Mouse (Mus musculus): ENCODE data around the gene Ap2a1. TPM values are rescaled to one million over a fixed set of nuclear protein-coding genes. Genes with fewer than 3 reads are reported as not detected.

The Ap2a1 gene
- total RNA-seq, 2 experiments from 2014 or later, result 37.1 to 104 TPM

DNA sequence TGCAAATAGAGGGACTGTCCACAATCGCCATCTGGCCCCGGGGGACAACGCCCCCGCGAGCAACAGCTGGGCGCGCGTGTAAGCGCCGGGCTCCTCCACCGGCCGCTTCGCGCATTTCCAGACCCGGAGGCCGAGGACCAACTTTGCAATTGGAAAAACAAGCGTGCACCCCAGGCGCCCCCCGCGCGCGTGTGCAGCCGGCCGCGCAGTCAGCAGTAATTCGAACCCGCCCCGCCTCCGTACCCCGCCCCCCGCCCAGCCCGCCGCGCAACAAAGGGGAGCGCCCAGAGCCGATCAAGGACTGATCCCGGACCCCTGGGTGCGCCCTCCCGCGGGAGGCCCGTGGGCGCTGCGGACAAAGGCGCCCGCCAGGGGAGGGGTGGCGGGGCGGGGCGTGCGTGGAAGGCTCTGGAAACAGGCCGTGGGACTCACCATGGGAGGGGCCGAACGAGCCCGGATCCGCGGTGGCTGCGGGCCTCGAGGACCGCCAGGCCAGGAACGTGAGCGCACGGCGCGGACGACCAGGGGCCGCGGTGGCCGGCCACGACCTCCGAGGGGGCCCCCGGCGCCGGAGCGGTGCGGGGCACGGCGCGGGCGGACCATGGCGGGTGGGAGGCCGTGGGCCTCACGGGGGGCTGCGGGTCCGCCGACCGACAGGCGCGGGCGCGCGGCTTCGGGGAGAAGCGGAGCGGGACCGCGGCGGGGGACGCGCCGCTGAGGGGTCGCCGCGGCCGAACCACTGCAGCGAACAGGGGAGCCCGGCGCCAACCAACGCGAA is 60.2 kb downstream of the Ap2a1 start:
- no peak for ATAC-seq (replicated peaks; ENCODE audit: low FRiP score, low TSS enrichment, poor library complexity, severe bottlenecking)

DNA sequence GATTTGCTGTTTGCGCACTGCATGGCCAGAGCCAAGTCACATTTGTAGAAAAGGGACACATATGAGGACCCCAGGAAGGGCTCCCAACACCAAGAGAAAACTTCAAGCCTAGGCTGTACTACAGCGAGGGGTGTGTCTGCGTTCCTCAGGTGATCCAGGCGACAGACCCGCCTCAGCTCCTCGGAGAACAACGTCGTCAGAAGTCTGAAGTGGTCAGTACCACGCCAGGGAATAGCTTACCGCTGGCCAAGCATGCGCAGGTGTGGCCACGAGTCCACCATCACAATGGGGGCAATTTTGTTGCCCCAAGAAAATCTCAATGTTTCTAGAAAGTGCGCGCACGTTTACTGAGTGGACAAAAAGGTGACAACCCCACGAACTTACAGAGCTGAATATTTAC is 60.8 kb downstream of the Ap2a1 start:
- ATAC-seq (replicated peaks; ENCODE audit: low FRiP score, low TSS enrichment, poor library complexity, severe bottlenecking), result no peak

DNA sequence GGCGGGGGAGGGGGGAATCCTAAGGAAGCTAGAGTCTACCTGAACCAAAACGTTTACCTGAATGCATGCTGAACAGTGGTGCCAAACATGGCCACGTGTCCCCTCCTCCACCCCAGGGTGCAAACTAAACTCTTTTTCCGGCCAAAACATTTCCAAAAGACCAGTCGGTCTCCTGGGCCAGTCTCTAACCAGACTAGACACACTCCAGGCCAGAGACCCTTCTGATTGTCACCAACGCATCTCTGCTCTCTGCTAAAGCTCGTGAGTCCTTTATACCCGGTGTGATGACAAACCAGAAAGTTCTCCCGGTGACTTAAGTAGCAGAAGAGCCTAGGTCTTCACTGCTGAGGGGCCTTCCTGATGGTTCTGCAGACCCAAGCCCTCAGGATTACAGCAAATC is 61.5 kb downstream of the Ap2a1 start:
- no peak for ATAC-seq (replicated peaks; ENCODE audit: low FRiP score, low TSS enrichment, poor library complexity, severe bottlenecking)

DNA sequence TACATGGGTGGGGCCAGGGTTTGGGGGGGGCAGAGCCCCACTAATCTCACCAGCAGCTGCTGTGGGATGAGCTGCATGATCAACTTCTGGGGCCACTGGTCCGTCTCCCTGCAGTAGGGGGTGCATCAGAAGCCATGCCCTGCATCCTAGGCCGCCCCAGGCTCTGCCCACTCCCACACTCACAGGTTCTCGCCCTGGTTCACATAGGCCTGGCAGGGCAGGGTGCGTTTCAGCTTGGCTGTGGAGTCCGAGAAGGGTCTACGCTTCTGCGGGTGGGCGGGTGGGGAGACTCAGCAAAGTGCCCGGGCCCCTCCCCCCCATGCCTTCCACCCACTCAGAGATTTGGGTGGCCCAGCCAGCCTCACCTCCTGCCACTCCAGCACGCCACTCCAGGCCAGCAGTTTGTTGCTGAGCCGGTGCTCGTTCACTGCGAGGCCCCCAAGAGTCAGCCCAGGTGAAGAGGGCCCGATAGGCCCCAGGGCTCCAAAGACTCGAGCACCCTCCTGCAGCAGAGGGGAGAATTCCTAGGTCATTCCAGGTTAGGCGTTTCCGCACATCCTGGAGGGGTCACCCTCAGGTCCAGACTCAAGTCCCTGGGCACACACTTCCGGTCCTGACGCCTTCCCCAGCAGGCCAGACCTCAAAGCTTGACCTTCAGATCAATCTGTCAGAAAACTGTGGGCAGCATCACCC is 62.1 kb downstream of the Ap2a1 start:
- no peak for ATAC-seq (replicated peaks; ENCODE audit: low FRiP score, low TSS enrichment, poor library complexity, severe bottlenecking)

DNA sequence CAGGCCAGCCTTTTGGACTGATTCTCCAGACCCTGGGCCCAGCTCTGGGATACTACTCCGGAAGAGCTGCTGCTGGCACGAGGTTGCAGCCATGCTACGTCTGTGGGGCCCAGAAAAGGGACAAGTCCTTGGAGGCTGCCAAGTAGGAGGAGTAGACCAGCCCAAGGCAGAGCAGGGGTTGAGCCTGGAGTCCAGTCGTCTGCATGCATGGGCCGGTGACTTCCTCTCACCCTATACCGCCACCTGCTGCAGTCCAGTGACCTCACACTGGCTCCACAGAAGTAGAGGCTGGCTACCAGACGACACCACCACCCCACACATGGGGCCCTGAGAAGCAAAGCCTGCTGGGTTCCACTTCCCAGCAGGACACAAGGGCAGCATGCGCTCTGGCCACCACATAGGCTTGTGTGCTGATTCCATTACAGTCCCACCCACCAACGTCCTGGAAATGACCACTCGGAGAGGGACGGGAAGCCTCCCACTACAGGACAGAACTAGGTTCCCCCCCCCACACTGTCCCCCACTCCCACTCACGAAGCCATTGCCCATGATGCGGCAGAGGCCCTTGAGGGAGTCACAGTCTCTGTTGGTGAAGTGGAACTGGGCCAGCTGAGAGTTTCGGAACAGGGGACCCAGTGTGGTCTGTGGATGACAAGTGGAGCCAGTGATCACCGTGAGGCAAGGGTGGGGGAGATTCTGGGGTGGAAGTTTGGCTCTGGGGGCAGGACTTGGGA is 62.9 kb downstream of the Ap2a1 start:
- peak; percentile 22 for ATAC-seq (replicated peaks; ENCODE audit: low FRiP score, low TSS enrichment, poor library complexity, severe bottlenecking)

DNA sequence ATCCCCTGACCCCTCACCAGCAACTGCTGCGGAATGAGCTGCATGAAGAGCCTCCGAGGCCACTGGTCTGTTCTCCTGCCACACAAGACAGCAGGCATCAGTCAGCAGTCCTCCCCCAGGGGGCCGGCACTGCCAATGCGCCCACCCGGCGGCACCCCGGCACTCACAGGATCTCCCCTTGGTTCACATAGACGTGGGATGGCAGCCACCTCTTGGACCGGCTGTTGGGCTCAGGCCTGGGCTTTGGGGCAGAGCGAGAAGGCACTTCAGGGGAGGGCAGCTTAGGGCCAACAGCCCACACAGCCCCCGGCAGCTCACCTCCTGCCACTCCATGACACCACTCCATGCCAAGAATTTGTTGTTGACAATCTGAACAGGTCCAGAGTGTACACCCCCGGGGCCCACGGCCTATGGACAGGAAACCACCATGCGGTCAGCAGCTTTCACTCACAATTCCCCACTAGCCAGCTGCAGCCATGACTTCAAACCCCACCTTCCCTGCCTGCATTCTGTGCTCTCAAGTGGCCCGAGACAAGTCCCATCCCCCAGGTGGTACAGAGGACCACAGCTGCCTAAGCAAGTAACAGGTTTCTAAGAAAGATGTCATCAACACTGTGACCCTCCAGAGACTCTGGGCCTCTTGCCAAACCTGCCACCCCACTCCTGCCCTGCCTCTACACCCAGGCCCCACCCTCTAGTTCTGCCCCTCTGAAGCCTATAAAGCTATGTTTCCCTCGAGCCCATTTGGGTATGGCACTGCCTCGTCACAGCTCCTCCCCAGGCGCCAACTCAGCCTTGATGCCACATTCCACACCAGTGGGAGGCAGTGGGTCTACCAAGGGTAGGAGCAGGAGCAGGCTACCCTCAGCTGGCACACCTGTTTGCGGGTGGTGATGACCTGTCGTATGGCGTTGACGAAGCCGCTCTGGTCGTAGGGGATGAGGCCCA is 64.4 kb downstream of the Ap2a1 start:
- 0 out of 2 replicates have a peak, but pooled peaks have one; percentile 15 for ATAC-seq (replicated peaks; ENCODE audit: low FRiP score, low TSS enrichment, poor library complexity, severe bottlenecking)

DNA sequence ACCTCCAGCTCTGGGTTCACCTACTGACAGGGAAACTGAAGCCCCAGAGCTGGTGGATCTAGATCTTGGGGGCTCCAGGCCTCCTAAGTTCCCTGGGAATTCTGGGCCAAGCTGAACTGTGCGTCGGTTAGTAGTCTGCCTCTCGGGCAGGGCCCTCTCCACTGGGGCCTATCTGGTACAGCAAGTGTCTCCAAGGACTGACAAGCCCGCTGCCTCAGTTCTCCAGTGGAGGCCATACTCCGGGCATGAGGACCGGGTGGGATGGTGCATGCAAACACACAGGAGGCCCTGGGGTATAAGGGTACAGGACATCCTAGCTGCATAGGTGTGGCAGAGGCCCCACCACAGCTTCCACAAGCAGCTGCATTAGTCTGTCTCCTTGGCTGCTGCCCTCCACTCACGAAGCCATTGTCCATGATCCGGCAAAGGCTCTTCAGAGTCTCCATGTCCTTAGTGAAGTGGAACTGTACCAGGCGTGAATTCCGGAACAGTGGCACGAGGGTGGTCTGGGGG is 65.3 kb downstream of the Ap2a1 start:
- no peak for ATAC-seq (replicated peaks; ENCODE audit: low FRiP score, low TSS enrichment, poor library complexity, severe bottlenecking)

DNA sequence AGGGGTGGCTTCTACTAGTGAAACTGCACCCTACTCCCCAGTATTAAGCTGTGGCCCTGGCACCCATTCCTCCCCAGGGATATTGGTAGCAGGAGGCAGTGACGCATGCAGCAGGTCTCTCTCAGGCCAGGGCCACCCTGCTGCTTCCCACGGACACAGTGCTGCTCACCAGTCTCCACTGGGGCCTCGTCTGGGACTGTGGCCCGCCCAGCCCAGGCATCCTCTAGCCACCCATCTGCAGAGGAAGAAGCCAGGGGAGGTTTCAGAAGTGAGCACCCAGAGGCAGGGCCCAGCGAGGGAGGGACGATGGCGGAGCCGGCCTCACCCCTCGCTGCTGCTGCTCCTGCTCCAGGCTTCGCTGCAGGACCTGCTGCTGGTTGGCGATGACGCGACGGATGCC is 66.1 kb downstream of the Ap2a1 start:
- ATAC-seq (replicated peaks; ENCODE audit: low FRiP score, low TSS enrichment, poor library complexity, severe bottlenecking), result no peak

DNA sequence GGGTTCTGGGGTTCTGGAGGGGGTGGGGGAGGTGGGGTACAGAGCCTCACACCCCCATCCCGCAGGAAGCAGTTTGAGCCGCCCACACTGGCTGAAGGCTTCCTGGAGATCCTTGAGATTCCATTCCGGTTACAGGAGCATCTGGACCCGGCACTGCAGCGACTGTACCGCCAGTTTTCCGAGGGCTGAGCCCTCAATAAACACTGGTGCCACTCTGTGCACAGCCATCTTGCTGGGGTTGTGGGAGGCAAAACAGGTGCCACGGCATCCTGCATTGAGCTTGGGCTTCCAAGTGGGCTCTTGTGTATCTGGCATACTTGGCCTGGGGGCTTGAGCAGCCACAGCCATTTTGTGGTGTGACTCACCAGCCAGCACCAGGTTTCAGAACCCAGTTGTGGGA is 66.9 kb downstream of the Ap2a1 start:
- no peak for ATAC-seq (replicated peaks; ENCODE audit: low FRiP score, low TSS enrichment, poor library complexity, severe bottlenecking)

DNA sequence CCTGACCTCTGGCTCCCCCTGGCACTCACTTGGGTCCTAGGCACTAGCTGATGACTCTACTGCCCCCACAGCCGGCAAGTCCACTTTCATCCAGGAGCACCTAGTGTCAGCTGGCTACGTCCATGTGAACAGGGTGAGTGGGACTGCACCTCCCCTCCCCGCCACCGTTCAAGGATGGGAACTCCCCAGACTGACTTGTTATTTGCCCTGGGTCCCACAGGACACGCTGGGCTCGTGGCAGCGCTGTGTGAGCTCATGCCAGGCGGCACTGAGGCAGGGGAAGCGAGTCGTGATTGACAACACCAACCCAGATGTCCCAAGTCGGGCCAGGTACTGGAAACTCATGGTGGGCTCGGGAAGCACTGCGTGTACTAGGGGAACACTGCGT is 67.9 kb downstream of the Ap2a1 start:
- ATAC-seq (replicated peaks; ENCODE audit: low FRiP score, low TSS enrichment, poor library complexity, severe bottlenecking), result no peak

DNA sequence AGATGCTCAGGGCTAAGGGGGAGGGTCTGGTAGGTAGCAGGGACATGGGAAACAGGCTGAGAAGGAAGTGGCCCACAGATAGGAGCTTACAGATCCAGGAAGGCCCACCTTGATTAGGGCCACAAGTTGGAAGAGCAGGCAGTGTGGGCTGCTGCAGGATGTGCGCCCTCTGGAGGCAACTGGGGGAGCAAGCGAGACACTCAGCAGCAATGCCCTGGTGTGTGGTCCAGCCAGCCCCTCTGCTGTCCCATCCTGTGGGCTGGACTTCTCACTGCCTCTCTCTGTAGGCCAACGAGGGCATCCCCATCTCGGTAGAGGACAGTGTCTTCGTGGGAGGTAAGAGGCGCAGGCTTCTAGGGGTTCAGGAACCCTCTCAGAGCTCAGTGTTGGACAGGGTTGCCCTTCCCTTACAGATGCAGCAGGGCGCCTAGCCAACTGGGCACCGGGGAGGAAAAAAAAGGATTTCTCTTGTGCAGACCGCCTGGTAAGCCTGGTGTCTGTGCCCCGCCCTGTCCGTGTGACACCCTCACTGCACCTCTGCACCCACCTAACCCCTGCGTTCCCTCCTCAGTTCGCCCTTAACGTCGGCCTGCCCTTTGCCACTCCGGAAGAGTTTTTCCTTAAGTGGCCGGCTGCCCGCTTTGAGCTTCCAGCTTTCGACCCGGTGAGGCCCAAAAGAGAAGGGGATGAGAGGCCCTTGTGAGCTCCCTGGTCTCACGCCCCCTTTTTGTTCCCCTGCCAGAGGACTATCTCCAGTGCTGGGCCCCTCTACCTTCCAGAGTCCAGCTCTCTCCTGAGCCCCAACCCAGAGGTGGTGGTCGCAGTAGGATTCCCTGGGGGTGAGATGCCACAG is 68.5 kb downstream of the Ap2a1 start:
- ATAC-seq (replicated peaks; ENCODE audit: low FRiP score, low TSS enrichment, poor library complexity, severe bottlenecking), result peak; percentile 34; the same call in 1 of the 2 replicates

DNA sequence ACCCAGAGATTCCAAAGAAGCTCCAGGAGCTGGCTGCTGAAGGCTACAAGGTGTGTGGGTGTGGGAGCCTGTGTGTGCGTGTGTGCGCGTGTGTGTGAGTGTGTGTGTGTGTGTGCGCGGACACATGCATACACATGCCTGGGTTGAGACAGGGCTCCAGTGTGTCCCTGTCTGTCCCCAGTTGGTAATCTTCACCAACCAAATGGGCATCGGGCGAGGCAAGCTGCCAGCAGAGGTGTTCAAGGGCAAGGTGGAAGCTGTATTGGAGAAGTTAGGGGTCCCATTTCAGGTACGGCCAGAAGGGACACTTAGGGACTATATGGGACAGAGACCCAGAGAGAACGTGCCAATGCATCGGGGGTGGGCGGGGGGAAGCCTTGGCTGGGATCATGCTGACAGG is 69.4 kb downstream of the Ap2a1 start:
- ATAC-seq (replicated peaks; ENCODE audit: low FRiP score, low TSS enrichment, poor library complexity, severe bottlenecking), result no peak

DNA sequence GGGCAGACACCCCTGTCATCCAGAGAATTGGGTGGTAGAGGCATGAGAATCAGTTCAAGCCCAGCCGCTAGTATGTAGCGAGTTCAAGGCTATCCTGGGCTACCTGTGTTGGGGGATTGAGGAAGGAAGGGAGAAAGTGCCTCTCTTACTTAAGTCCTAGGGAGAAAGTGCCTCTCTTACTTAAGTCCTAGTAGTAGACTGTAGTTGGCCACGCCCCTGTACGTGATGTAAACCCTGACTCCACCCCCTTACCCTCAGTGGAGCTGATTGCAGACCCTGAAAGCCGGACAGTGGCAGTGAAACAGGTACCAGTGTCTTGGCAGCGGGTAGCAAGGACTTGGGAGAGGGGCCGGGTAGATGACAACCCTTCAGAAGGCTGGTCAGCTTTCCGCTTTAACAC is 71.4 kb downstream of the Ap2a1 start:
- ATAC-seq (replicated peaks; ENCODE audit: low FRiP score, low TSS enrichment, poor library complexity, severe bottlenecking), result no peak

DNA sequence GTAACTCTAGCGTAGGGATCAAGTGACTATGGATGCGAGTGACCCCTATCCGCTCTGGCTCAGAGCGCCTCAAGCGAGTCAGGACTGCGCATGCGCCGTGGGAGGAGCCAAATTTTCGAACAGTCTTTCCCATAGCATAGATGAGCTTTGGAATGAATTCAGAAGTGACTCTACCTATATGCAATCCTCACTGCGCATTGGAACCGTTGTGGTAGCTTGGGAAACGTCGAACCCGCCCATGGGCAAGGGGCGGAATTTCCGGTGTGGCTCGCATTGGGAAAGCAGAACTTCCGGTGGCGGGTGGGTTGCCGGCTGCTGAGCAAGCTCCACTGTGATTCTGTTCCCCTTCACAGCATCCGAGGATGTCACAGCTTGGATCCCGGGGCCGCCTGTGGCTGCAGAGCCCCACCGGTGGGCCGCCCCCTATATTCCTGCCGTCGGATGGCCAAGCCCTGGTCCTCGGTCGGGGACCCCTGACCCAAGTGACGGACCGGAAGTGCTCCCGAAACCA is 72.2 kb downstream of the Ap2a1 start, which contains the start of gene Pnkp:
Pnkp (plus strand) TSS at position 98 of the 511 bp plus-strand sequence.
- peak; percentile 32; the same call in 1 of the 2 replicates for ATAC-seq (replicated peaks; ENCODE audit: low FRiP score, low TSS enrichment, poor library complexity, severe bottlenecking)

DNA sequence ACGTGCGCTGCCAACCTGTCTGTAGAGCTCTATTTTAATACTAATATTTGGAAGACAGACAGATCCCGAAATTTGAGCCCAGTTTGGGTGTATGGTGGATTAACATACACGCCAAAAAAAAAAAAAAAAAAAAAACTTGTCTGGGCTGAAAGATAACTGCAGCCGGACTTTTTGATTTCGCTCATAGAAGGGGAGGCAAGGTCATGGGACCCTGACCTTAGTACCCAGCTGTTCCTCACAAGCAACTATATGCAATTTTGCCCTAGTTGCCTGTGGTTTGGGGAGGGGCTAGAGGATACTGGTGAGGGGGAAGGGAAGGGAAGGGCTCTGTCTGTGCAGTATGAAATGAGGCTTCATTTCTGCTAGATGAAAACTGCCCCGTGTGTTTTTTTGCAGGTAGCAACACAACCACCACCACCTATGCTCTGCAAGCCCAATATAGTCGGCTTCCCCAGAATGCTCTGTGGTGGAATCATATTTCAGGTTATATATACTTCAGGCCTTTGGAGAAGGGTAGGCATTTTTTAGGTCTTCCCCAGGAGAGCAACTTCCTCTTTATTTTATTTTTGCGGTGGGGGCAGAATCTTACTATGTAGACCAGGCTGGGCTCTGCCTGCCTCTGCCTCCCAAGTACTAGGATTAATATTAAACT is 72.9 kb downstream of the Ap2a1 start:
- no peak for ATAC-seq (replicated peaks; ENCODE audit: low FRiP score, low TSS enrichment, poor library complexity, severe bottlenecking)

DNA sequence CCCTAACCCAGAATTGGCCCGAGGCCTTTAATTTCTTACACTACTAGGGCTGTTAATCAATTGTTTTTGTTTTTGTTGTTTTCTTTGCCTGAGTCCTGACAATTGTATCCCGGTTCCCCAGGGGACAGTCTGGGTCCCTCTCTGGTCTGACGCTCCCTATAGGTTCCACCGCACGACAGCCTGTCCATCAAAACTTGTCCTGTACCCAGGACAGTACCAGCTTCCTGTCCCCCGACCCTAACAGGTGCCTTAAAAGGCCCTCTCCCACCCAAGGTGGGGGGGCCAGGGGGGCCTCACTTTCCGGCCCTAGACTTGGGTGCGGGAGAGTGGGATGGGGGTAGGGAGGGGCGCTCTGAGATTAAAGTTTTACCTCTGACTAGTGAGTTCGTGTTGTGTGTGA is 74.3 kb downstream of the Ap2a1 start:
- ATAC-seq (replicated peaks; ENCODE audit: low FRiP score, low TSS enrichment, poor library complexity, severe bottlenecking), result no peak

DNA sequence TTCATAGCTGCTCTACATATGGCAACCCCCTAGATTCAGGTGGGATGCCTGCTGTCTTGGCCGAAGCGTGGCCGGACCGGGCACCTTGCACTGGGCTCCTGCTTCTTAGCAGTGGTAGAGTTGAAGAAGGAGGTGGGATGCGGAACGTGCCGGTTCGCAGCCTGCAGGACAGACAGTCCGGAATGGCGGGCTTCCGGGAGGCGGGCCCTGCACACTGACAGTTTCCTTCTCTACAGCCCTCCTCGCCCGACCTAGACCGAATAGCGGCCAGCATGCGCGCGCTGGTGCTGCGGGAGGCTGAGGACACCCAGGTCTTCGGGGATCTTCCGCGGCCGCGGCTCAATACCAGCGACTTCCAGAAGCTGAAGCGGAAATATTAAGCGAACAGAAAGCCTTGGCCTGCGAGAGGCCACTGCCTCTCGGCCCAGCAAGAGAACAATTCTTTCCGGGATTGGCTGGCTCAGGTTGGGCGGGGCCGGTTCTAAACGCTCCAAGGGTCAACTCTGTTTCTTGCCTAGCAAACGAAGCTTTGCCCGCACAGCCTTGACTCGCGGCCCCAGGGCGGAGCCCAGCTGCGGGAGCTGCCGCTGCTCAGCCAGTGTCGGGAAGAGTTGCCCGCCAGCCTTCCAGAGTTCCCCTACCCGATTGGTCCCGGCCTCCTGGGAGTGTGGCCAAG is 74.8 kb downstream of the Ap2a1 start:
- ATAC-seq (replicated peaks; ENCODE audit: low FRiP score, low TSS enrichment, poor library complexity, severe bottlenecking), result peak; percentile 49
